Mouse (Mus musculus) liver, adult 2 months (tissue): ENCODE measurements around the gene Ift57.

Source experiments
- CTCF ChIP-seq: fragments of 200-500 bp; IDR thresholded peaks from 2 replicates; pipeline ENCODE4 v1.5.1; 2011; ENCODE audit warnings: low read depth, low read length, control low read depth
- POLR2A ChIP-seq: fragments of 200-500 bp; IDR thresholded peaks from 2 replicates; pipeline ENCODE4 v1.6.1; 2011; ENCODE audit warnings: low read length, control low read depth; ENCODE audit not compliant: insufficient read depth; ENCODE audit errors: extremely low read depth

GRCm38 (mm10) chr16:49786116-49786515, 87.1 kb downstream of the Ift57 start:
- no peak for TF ChIP-seq POLR2A
- no peak for TF ChIP-seq CTCF
